Mouse (Mus musculus): ENCODE measurements around the gene Gm20777.
A peak's percentile ranks its signal among the peaks of the same experiment; 100 is the strongest.
"Not testable (repeated sequence)": the region's sequence is repeated elsewhere in the genome, so short reads cannot be mapped to it uniquely, and the experiment has no call there.

The Gm20777 gene

DNA sequence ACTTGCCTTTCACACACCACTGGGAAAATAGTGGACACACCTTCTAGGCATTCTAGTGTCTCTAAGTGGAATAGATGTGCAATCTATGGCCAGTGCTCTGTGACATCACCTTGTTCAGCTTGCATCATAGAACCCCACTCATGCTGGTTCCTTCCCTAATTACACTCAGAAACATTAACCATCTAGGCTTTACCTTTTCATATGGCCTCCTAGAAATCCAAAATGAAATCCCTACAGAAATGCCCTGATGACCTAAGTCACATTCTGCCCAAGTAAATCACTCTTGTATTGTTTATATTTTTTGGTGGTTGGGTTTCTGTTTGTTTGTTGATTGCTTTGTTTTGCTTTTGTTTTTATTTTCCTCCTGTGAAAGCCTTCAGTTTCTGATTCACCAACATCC, at the start of gene Gm20777:
Gm20777 (minus strand) TSS at position 101 of the 400 bp plus-strand sequence.
- DNase-seq: not testable (repeated sequence)

DNA sequence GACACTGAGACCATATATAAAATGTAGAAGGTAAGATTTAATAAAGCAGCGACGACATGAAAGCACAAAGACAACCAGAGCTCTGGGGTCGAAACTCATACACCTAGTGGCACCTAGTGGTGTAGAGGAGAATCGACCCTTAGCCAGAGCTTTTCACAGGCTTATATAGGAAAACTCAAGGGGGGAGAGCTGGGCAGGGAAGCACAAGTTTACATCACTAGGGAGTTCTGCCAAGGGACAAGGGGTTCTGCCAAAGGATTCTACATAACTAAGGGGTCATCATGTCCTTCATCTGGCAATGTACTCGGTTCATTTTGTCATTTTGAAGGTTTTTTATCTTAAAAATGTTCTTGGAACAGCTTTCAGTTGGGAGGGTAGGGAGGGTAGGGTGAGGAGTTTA, 42.7 kb downstream of the Gm20777 start:
- peak; percentile 37 for DNase-seq

- peak; percentile 0 for DNase-seq
These were observed 43.5 kb downstream of the Gm20777 start for GRCm38 (mm10) chrY:10708761-10709160.

DNA sequence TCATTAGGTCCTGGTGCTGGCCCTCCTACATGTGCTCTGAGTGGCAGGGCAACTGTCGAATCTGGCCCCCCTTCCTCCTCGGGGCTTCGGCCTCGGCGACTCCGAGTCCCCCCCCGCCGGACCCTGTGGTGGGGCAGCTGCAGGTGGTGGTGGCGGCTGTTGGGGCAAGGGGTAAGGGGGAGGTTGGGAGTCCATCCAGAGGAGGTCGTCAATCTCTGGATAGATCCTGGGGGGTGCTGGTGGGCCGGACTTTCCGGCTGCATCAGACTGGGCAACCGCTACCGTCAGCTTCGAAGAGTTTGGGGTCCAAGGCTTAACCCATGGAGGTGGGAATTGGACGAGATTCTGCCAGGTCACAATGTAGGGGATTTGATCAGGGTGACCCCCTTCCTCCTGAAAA, 44.0 kb downstream of the Gm20777 start:
- peak; percentile 1 for DNase-seq

DNA sequence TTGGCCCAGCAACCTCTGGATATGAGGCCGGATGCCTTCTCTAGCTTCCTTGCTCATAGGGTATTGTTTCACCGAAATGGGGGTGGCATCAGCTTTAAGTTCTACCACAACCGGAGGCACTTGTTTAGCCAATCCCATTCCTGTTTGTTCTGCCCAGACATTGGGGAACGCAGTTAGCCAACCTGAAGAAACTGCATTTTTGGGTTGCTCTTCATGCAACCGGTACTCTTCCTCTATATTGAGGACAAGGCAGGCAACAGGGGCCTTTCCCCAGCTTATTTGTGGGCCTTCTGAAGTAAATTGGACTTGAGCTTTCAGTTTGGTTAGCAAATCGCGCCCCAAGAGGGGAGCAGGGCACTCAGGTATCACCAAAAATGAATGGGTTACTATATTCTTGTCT, 45.6 kb downstream of the Gm20777 start:
- DNase-seq: not testable (repeated sequence)
